Mouse (Mus musculus): ENCODE results near the gene Slc36a4. TPM values are rescaled to one million over a fixed set of nuclear protein-coding genes. Genes with fewer than 3 reads are reported as not detected.

Slc36a4 gene
- polyA plus RNA-seq, 1 experiment: 4.7 TPM

- H3K27me3 ChIP-seq (ENCODE audit: control insufficient read depth, insufficient read depth, low read length): no peaks in the 10 kb centered on the region
- no peak for DNase-seq
- TF ChIP-seq CTCF (IDR thresholded peaks at IDR 0.05; ENCODE audit: borderline replicate concordance, control insufficient read depth, extremely low read depth, insufficient read depth, low read length, poor library complexity) (no peak), POLR2A (IDR thresholded peaks at IDR 0.05; ENCODE audit: control insufficient read depth, extremely low read depth, insufficient read depth, low read length, poor library complexity) (no peak)
- H3K36me3 ChIP-seq (ENCODE audit: control insufficient read depth, insufficient read depth, low read length): no peaks in the 10 kb centered on the region
- no peaks in the 10 kb centered on the region for H3K4me1 ChIP-seq (replicated peaks; ENCODE audit: control insufficient read depth, insufficient read depth, low read length)
- 96% methylated on average over 14 of the region's 14 CpGs for WGBS
- H3K4me3 ChIP-seq (ENCODE audit: control insufficient read depth, insufficient read depth, low read length): no peak overlapping the region
- H3K27ac ChIP-seq (ENCODE audit: control insufficient read depth, insufficient read depth, low read length): no peak overlapping the region
Observed at GRCm38 (mm10) chr9:15719594-15719993, 10.1 kb downstream of the Slc36a4 start.

DNA sequence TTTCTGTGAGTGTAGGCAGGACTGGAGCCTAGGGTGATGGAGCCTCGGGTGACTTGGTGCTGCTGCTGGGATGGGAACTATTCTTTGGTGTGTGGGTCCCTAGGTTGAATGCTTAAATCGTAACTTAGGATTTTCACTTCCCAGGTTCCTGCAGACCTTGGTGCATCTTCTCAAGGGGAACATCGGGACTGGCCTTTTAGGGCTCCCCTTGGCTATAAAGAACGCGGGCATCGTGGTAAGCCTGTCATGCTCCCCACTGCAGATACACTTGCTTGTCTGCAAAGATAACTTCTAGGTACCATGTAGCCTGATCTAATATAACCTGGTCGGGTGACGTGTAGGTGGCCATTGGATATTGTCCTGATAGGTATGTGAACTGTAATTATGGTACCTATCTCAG, 11.0 kb downstream of the Slc36a4 start:
- H3K4me3 ChIP-seq (ENCODE audit: control insufficient read depth, insufficient read depth, low read length): no peak overlapping the region
- no peaks in the 10 kb centered on the region for H3K27me3 ChIP-seq (ENCODE audit: control insufficient read depth, insufficient read depth, low read length)
- H3K27ac ChIP-seq (ENCODE audit: control insufficient read depth, insufficient read depth, low read length): no peak overlapping the region
- no peaks in the 10 kb centered on the region for H3K4me1 ChIP-seq (replicated peaks; ENCODE audit: control insufficient read depth, insufficient read depth, low read length)
- TF ChIP-seq CTCF (IDR thresholded peaks at IDR 0.05; ENCODE audit: borderline replicate concordance, control insufficient read depth, extremely low read depth, insufficient read depth, low read length, poor library complexity): no peak
- TF ChIP-seq POLR2A (IDR thresholded peaks at IDR 0.05; ENCODE audit: control insufficient read depth, extremely low read depth, insufficient read depth, low read length, poor library complexity): no peak
- H3K36me3 ChIP-seq (ENCODE audit: control insufficient read depth, insufficient read depth, low read length): no peaks in the 10 kb centered on the region
- WGBS: 94% methylated on average over 8 of the region's 8 CpGs
- DNase-seq: no peak

GRCm38 (mm10) chr9:15721226-15721833, 11.8 kb downstream of the Slc36a4 start:
- DNase-seq: no peak
- Histone ChIP-seq H3K27ac (ENCODE audit: control insufficient read depth, insufficient read depth, low read length) (no peak overlapping the region), H3K36me3 (ENCODE audit: control insufficient read depth, insufficient read depth, low read length) (no peaks in the 10 kb centered on the region), H3K27me3 (ENCODE audit: control insufficient read depth, insufficient read depth, low read length) (no peaks in the 10 kb centered on the region), H3K4me3 (ENCODE audit: control insufficient read depth, insufficient read depth, low read length) (no peak overlapping the region), H3K4me1 (replicated peaks; ENCODE audit: control insufficient read depth, insufficient read depth, low read length) (no peaks in the 10 kb centered on the region)
- WGBS: 96% methylated on average over 6 of the region's 6 CpGs
- TF ChIP-seq CTCF (IDR thresholded peaks at IDR 0.05; ENCODE audit: borderline replicate concordance, control insufficient read depth, extremely low read depth, insufficient read depth, low read length, poor library complexity) (no peak), POLR2A (IDR thresholded peaks at IDR 0.05; ENCODE audit: control insufficient read depth, extremely low read depth, insufficient read depth, low read length, poor library complexity) (no peak)

DNA sequence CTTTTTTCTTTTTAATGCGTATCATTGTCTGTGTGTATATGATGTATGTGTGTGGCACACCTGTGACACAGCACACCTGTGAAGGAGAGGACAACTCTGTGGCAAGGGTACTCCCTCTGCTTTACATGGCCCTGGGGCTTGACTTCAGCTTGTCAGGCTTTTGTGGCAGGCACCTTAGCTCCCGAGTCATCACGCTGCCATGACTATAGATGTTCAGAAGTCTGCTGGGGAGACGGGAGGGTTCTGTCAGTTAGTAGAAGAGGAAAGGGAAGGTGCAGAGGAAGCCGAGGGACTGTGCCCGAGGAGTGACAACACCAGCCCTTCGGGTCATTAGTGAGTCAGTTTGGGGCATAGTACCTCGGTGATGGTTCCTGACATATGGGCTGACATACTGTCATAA, 13.0 kb downstream of the Slc36a4 start:
- DNase-seq: no peak
- no peak overlapping the region for H3K4me3 ChIP-seq (ENCODE audit: control insufficient read depth, insufficient read depth, low read length)
- H3K27ac ChIP-seq (ENCODE audit: control insufficient read depth, insufficient read depth, low read length): no peak overlapping the region
- H3K36me3 ChIP-seq (ENCODE audit: control insufficient read depth, insufficient read depth, low read length): no peaks in the 10 kb centered on the region
- 91% methylated on average over 8 of the region's 8 CpGs for WGBS
- no peaks in the 10 kb centered on the region for H3K4me1 ChIP-seq (replicated peaks; ENCODE audit: control insufficient read depth, insufficient read depth, low read length)
- no peaks in the 10 kb centered on the region for H3K27me3 ChIP-seq (ENCODE audit: control insufficient read depth, insufficient read depth, low read length)
- no peak for TF ChIP-seq POLR2A (IDR thresholded peaks at IDR 0.05; ENCODE audit: control insufficient read depth, extremely low read depth, insufficient read depth, low read length, poor library complexity)
- no peak for TF ChIP-seq CTCF (IDR thresholded peaks at IDR 0.05; ENCODE audit: borderline replicate concordance, control insufficient read depth, extremely low read depth, insufficient read depth, low read length, poor library complexity)

GRCm38 (mm10) chr9:15727168-15727567, 17.6 kb downstream of the Slc36a4 start:
- H3K36me3 ChIP-seq (ENCODE audit: control insufficient read depth, insufficient read depth, low read length): no peaks in the 10 kb centered on the region
- no peak for DNase-seq
- 98% methylated on average over 8 of the region's 8 CpGs for WGBS
- H3K4me3 ChIP-seq (ENCODE audit: control insufficient read depth, insufficient read depth, low read length): no peak overlapping the region
- no peaks in the 10 kb centered on the region for H3K27me3 ChIP-seq (ENCODE audit: control insufficient read depth, insufficient read depth, low read length)
- no peaks in the 10 kb centered on the region for H3K4me1 ChIP-seq (replicated peaks; ENCODE audit: control insufficient read depth, insufficient read depth, low read length)
- no peak for TF ChIP-seq POLR2A (IDR thresholded peaks at IDR 0.05; ENCODE audit: control insufficient read depth, extremely low read depth, insufficient read depth, low read length, poor library complexity)
- no peak overlapping the region for H3K27ac ChIP-seq (ENCODE audit: control insufficient read depth, insufficient read depth, low read length)

DNA sequence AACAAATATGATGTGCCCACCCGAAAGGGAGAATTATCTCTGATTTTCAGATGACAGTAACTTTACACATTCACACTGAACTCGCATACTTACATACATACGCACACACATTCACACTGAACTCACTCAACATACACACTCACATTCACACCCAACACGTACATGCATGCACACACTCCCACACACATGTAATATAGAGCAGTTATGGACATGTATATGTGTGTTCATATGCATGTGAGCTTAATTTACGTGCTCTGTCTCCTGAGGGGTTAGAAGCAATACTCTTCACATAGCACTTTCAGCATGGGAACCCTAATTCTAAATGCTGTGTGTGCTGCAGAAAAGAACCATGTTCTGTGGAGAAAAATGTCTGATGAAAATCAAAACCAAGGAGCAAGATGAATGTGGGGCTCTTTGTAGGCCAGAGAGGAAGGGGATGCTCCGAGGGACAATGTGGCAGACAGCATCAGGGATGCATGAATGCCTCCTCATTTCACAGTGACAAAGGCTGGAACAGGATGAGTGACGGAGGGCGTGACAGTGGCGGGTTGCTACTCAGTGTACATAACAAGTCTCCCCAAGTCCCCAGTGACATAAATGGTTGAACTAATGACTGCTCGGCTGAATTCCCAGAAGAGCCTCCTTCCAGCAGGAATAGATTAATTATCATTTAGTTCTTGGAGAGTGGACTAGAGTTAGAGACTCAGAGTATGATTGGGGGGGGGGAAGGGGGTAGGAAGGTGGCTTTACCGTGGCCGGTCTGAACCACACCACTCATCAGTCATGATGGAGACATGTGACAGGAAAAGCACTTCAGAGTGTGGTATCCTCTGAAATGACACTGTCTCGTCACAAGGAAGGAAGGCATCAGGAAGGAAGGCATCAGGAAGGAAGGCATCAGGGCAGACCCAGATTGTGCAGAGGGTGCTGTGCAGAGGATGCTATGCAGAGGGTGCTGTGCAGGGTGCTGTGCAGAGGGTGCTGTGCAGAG, 22.5 kb downstream of the Slc36a4 start:
- no peak overlapping the region for H3K27ac ChIP-seq (ENCODE audit: control insufficient read depth, insufficient read depth, low read length)
- no peaks in the 10 kb centered on the region for H3K4me1 ChIP-seq (replicated peaks; ENCODE audit: control insufficient read depth, insufficient read depth, low read length)
- DNase-seq: no peak
- no peaks in the 10 kb centered on the region for H3K36me3 ChIP-seq (ENCODE audit: control insufficient read depth, insufficient read depth, low read length)
- H3K4me3 ChIP-seq (ENCODE audit: control insufficient read depth, insufficient read depth, low read length): no peak overlapping the region
- 83% methylated on average over 13 of the region's 13 CpGs for WGBS
- no peaks in the 10 kb centered on the region for H3K27me3 ChIP-seq (ENCODE audit: control insufficient read depth, insufficient read depth, low read length)
- TF ChIP-seq CTCF (IDR thresholded peaks at IDR 0.05; ENCODE audit: borderline replicate concordance, control insufficient read depth, extremely low read depth, insufficient read depth, low read length, poor library complexity) (no peak), POLR2A (IDR thresholded peaks at IDR 0.05; ENCODE audit: control insufficient read depth, extremely low read depth, insufficient read depth, low read length, poor library complexity) (no peak)
